Mouse (Mus musculus): ENCODE measurements around the gene Them5. TPM values are rescaled to one million over a fixed set of nuclear protein-coding genes. Genes with fewer than 3 reads are reported as not detected.

The Them5 gene
- polyA plus RNA-seq, 2 experiments from 2014 or later = not detected

DNA sequence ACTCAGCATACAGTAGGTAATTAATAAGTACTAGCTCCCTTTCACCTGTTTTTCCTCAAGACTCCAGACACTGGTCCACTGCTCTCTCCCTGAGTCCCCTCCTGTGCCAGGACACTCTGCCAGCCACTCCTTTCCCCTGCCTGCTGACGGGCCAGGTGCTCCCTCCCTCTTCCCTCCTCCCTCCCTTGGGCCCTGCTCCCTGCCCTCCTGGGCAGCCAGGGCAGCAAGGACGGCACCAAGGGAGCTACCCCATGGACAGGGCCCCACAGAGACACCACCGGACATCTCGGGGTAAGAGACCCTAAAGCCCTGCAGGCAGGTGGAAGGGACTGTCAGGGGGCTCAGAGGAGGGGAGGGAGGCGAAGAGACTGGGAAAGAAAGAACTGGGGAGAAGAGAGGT, 30.7 kb downstream of the Them5 start, which contains the start of gene Rorc:
Gene Rorc, plus strand, starts transcription at position 154 of the 400 bp plus-strand sequence.
- ATAC-seq = no peak

DNA sequence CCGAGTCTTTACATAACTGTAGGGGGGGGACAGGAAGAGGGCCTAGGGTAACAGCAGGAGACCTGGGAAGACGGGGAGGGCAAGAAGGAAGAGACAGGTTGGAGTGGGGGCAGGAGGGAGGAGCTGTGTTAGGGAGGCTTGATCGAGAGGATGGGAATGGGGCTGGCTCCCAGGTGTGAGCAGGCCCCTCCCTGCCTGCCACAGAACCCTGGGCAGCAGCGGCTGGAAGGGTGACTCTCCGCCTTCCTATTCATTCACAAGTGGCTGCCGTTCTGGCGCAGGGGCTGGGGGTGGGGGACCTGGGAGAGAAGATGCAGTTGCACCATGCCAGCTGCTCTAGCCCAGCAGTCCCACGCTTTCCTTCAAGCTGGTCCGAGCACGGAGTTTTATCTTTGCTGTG, 31.2 kb downstream of the Them5 start:
- no peak for ATAC-seq

GRCm38 (mm10) chr3:94373597-94374011, 31.7 kb downstream of the Them5 start:
- no peak for ATAC-seq

DNA sequence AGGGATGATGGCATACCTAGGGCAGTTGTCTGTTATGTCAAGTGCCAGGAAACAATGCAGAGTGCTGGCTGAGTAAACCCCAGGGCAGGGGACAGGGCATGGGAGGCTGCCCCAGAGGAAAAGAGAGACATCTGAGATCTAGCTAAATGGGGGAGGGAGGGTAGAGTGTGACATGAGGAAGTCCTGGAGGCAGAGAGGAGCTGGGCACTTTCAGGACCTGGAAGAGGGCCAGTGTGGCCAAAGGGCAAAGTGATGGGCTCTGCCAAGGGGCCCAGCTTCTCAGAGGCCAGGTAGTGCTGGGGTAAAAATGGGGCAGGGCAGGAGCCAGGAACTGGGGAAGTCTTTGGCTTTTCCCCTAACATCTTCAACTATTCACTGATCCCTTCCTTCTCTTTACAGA, 32.7 kb downstream of the Them5 start:
- ATAC-seq = no peak

- ATAC-seq = no peak
These were observed 33.2 kb downstream of the Them5 start for GRCm38 (mm10) chr3:94375146-94375545.

- ATAC-seq = no peak
These were observed 34.0 kb downstream of the Them5 start for GRCm38 (mm10) chr3:94375861-94376260.

- no peak for ATAC-seq
These were observed 35.4 kb downstream of the Them5 start for GRCm38 (mm10) chr3:94377028-94377923.

DNA sequence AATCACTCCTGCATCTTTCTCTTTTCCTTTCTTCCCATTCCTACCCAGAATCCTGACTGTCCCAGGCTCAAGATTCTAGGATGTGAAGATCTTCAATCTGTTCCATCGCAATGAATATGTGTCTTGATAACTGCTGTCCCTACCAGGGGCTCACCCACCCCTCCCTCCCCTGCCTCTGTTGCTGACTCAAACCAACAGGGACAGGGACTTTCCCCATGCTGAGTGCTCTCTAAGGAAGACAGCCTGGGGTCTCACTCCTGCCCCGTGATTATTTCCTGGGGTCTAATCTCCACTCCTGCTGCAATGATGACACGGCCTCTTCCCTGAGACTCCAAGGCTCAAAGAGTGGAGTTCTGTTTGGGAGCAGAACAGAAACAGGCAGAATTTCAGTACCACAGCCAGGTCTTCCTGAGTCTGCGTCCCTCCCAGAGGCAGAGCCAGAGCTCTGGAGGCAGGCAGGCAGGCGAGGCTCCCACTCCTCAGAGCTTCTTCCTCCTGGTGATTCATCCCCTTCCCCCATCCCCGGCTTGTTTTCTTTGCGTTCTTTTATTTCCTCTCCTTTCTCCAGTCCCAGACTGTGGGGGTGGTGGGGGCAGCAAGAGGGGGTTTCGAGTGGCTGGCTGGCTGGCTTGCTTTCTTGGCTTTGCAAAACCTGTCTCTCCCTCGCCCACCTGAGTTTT, 38.1 kb downstream of the Them5 start:
- peak; percentile 29 for ATAC-seq

GRCm38 (mm10) chr3:94382308-94382707, 40.4 kb downstream of the Them5 start:
- no peak for ATAC-seq

GRCm38 (mm10) chr3:94383476-94383875, 41.6 kb downstream of the Them5 start:
- ATAC-seq = no peak

- ATAC-seq = no peak
These were observed 44.8 kb downstream of the Them5 start for GRCm38 (mm10) chr3:94386671-94387070.

DNA sequence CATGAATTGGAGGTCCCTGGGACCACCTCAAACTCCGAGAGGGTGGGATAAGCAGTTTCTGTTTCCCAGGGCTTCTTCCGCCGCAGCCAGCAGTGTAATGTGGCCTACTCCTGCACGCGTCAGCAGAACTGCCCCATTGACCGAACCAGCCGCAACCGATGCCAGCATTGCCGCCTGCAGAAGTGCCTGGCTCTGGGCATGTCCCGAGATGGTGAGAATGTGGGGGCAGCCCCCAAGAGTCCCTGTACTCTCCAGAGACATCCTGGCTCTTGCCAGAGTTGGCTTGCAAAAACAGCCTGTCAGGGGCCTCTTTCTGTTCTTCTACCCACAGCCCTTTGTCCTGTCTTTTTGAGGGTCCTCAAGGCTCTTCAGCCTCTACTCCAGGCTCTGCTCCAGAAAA, 45.5 kb downstream of the Them5 start:
- no peak for ATAC-seq

- ATAC-seq = peak; percentile 90
These were observed 46.1 kb downstream of the Them5 start for GRCm38 (mm10) chr3:94388047-94388446.

GRCm38 (mm10) chr3:94389420-94389819, 47.5 kb downstream of the Them5 start:
- ATAC-seq = no peak

DNA sequence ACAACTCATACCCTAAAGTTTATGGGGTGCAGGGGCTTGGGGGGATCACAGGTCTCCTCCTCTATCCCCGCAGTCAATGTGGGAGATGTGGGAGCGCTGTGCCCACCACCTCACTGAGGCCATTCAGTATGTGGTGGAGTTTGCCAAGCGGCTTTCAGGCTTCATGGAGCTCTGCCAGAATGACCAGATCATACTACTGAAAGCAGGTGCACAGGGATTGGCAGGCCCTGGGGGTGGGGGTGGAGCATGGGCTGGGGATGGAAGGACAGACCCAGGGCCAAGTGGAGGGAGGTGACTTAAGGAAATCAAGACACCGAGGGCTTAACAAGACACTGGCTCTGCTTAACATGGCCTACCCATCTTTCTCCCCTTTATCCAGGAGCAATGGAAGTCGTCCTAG, 49.1 kb downstream of the Them5 start:
- no peak for ATAC-seq

DNA sequence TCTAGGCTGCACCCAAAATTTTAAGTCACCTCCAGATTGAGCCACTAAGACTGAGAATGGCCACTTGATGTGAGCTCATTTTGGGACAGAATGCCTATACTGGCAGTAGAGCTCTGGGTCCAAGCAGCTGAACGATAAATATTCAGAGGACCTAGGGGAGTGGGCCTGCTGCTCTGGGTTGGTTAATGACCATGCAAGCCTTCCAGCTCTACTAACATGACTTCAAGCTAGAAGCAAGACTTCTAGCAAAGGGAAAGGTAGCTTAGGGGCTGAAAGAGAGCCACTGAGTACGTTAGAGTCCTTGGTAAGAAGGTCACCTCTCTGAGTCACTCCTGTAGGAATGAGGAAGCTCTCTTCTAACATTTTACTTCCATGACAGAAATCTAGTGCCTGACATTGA, 50.2 kb downstream of the Them5 start:
- ATAC-seq = no peak

DNA sequence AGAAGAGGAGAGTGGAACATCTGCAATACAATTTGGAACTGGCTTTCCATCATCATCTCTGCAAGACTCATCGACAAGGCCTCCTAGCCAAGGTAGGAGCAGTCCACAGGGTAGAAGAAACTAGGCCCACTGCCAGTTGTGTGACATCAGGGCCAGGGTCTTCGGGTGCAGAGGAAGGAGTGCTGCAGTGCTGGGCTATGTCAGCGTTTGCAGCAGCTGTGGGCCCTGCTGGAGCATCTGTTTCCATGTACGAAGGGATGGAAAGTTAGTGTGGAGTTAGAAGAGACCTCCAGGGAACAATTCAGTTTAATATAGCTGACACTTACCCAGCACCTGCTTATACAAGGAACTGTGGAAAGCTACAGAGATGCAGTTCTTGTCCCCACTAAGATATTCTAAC, 51.1 kb downstream of the Them5 start:
- no peak for ATAC-seq

DNA sequence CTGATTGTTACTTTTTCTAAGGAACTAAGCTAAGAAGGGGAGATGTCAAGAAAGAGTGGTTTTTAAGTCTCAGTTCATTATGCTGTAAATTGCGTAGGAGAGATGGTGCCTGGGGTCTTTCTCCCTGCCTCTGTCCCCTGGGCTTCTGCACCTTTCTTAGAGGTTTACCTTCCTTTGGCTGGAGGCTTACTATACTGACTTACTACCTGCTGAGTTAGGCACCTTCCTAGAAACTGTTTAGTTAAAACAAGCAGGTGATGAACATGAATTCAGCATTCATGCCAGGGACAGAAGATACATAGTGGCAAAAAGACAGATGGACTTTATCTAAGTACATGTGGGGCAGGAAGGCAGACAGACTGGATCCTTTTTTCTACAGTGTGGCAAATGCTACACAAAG, 54.4 kb downstream of the Them5 start:
- ATAC-seq = no peak

DNA sequence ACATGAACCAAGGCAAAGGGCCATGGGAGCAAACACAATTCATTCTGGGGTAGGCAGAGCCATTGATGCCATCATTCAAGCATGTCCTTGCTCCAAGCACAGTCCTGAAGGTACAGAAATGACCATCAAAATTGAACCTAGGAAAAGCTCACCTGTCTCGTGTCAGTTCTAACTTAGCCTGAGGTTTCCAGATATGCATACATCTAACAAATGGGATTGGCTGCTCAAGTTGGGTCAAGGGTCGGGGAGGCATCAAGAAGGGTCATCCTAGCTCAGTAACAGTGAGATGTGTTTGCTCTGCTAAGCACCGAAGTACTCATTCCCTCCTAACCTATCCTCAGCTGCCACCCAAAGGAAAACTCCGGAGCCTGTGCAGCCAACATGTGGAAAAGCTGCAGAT, 55.0 kb downstream of the Them5 start:
- ATAC-seq = no peak

Other genes with a start within 250 kb of the Them5 start
- gene Gm10696, start 163.9 kb upstream of the Them5 start, polyA plus RNA-seq (2017; shearing (Covaris generic)) = not detected
- not detected for gene Gm5286, start 145.4 kb upstream of the Them5 start, polyA plus RNA-seq (2017; shearing (Covaris generic))
- gene Gm4778, start 78.1 kb upstream of the Them5 start, polyA plus RNA-seq (2017; shearing (Covaris generic)) = not detected
- 1 to 10 TPM; 6.3 to 8.2 TPM for gene Them4, start 32.0 kb upstream of the Them5 start, polyA plus RNA-seq (2017; shearing (Covaris generic))
- gene C2cd4d, start 20.3 kb downstream of the Them5 start, polyA plus RNA-seq (2017; shearing (Covaris generic)) = not detected
- gene Rorc, start 30.7 kb downstream of the Them5 start, polyA plus RNA-seq (2017; shearing (Covaris generic)) = 1 to 10 TPM; 6.5 to 7.4 TPM
- gene Lingo4, start 56.4 kb downstream of the Them5 start, polyA plus RNA-seq (2017; shearing (Covaris generic)) = 1 to 10 TPM in 1 of 2 experiments, under 1 TPM in 1; 0.29 to 1.4 TPM
- gene Tdrkh, start 71.2 kb downstream of the Them5 start, polyA plus RNA-seq (2017; shearing (Covaris generic)) = 1 to 10 TPM; 4.9 to 6.1 TPM
- gene Mrpl9, start 101.2 kb downstream of the Them5 start, polyA plus RNA-seq (2017; shearing (Covaris generic)) = 10 to 100 TPM; 52.3 to 63.6 TPM
- under 1 TPM in 1 of 2 experiments, not detected in 1; 0.74 TPM for gene Oaz3, start 101.8 kb downstream of the Them5 start, polyA plus RNA-seq (2017; shearing (Covaris generic))
- gene Celf3, start 136.2 kb downstream of the Them5 start, polyA plus RNA-seq (2017; shearing (Covaris generic)) = under 1 TPM; 0.52 to 0.57 TPM
- 1 to 10 TPM in 1 of 2 experiments, not detected in 1; 1.3 TPM for gene Riiad1, start 138.2 kb downstream of the Them5 start, polyA plus RNA-seq (2017; shearing (Covaris generic))
- 10 to 100 TPM; 13.2 to 16.0 TPM for gene Snx27, start 240.6 kb downstream of the Them5 start, polyA plus RNA-seq (2017; shearing (Covaris generic))

Measured in activated CD4-positive, CD25-positive, alpha-beta regulatory T cell, adult 4 months (primary cell).